Mouse (Mus musculus) liver, adult (tissue): ENCODE results near the gene Poln.
A peak's percentile ranks its signal among the peaks of the same experiment; 100 is the strongest.

Experiments used
- GATA4 ChIP-seq: IDR thresholded peaks from 2 replicates; pipeline ENCODE4 v1.6.1; 2014; ENCODE audit warnings: mild to moderate bottlenecking, low read length; ENCODE audit not compliant: insufficient replicate concordance

Poln gene

DNA sequence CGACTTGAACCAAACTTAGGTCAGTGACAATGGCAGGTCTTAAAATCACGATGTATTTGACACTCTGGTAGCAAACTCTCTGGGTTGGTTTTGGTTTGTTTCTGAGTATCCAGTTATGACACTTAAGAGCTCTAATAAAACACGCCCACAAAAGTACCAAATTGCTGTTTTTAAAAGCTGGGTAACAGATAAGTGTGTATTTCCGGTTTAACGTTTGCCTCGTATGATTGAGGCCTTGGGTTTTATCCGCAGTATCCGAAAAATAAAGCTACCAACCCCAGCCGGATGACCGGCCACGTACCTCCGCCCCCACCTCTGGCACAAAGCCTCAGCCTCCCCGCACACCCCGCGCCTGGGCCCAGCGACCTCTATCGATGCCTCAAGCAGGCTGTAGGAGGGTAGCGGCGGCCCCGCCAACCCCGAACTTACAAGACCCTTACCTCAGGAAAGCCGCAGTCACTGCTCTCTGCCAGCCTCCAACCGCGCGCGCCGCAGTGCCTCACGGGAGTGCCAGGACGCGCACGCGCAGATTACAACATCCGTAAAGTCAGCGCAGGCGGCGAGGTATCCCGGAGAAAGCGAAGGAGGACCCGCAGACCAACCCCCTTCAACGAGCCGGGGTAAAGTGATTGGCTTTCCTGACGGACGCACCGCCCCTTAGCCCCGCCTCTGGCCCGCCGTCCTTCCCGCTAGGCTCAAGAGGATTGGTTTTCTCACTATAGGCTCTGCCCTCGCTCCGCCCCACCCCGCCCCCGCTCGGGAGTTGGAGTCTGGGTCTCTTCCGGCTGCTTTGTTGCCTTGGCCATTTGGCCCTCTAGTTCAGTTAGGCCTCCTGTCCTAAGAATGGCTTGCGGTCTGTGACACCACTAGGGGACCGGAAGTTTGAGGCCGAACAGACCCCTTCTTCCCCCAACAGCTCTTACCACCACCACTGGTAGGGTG, at the start of gene Poln, which contains the start of gene Haus3:
Gene Poln (minus strand): TSS at position 499 of the 942 bp plus-strand sequence.
Gene Haus3 (minus strand): TSS at position 578 of the 942 bp plus-strand sequence.
- TF ChIP-seq GATA4 = peak; percentile 4; the same call in 1 of the 2 replicates

- no peak for TF ChIP-seq GATA4
Observed at GRCm38 (mm10) chr5:34218672-34219071, 49.4 kb upstream of the Poln start.

- TF ChIP-seq GATA4 = no peak
Observed at GRCm38 (mm10) chr5:34217756-34218155, 48.5 kb upstream of the Poln start.

DNA sequence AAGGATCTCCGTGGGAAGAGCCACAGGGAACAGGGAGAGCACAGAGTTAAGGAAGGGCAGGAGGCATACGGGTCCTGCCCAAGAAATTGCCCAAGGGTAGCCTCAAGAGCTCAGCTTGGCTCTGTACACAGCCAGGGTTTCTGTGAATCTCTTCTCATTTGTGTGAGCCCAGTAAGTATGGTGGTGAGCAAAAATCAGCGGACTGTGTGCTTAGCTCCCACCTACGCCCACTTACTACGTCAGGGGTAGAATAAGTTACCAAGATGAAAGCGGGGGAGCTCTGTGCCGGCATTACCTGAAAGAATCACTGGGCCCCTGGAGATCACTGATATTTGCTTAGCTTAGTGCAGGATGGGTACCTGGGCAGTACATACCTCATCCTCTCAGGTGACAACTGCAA, 46.8 kb upstream of the Poln start:
- no peak for TF ChIP-seq GATA4

- TF ChIP-seq GATA4 = no peak
Observed at GRCm38 (mm10) chr5:34213659-34214058, 44.4 kb upstream of the Poln start.

DNA sequence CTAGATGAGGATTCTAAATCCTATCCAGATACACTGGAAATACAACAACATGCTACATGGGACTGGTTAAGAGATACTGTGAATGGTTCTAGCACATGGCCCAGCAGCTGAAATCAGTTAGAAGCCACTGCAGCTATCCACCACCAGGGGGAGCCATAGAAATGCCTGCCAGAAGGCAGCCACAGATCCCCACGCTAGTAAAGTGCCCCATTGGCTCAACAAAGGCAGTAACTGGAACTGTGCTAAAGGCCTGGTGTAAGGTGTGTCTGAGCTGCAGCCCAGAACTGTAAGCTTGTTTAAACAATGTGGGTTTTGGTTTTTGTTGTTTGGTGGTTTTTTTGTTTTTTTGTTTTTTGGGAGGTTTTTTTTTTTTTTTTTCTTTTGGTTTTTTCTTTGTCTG, 41.0 kb upstream of the Poln start:
- no peak for TF ChIP-seq GATA4

GRCm38 (mm10) chr5:34207503-34207902, 38.3 kb upstream of the Poln start:
- no peak for TF ChIP-seq GATA4

- no peak for TF ChIP-seq GATA4
Observed at GRCm38 (mm10) chr5:34205788-34206187, 36.5 kb upstream of the Poln start.

DNA sequence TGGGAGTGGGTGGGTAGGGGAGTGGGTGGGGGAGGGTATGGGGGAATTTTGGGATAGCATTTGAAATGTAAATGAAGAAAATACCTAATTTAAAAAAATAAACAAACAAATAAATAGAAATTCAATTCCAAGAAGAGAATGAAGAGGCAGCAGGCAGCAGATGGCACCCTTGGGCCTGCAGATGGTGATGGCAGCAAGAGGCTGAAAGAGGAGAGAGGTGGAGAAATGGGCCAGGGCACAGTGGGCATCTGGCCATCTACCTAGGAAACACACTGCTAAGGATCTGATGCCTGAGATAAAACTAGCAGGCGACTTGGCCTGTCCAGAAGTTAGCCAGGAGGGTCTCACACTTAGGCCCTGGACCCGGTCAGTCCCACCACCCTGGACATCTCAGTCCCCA, 35.7 kb upstream of the Poln start:
- no peak for TF ChIP-seq GATA4

DNA sequence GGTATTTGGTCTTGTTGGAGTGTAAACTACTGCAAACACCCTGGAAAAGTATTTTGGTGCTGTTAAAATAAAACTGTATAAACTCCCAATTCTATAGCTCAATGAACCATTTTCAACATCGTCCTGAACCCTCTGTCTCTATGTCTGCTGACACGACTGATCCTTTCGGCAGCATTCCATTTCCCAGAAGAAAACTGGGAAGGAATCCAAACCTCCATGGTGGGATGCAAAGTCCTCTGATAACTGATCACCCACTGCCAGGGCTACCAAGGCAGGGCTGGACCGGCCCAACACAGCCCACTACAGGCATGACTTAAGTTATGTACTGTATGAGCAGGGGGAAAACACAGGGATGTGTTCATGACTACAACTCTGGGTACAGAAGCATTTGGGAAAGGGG, 32.8 kb upstream of the Poln start:
- no peak for TF ChIP-seq GATA4

GRCm38 (mm10) chr5:34201396-34201795, 32.1 kb upstream of the Poln start:
- no peak for TF ChIP-seq GATA4

GRCm38 (mm10) chr5:34198615-34199014, 29.4 kb upstream of the Poln start:
- TF ChIP-seq GATA4 = no peak

DNA sequence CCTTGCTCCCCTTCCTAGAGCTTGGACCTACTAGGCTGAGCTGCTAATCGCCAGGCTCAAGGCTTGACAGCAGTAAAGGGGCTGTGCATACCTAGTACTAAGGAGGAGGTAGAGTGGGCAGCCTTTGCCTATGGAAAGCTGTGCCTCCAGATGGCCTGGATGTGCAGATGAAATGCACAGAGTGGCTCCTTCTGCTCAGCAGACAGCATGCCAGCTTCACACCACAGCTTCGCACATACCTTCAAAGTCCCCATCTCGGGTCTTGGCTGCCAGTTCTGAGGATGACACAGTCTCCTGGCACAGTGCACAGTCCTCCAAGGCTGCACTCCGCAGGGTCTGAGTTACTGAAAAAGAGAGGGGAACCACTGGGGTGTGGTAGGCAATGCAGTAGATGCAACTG, 28.0 kb upstream of the Poln start:
- no peak for TF ChIP-seq GATA4

GRCm38 (mm10) chr5:34196423-34196822, 27.2 kb upstream of the Poln start:
- TF ChIP-seq GATA4 = no peak

DNA sequence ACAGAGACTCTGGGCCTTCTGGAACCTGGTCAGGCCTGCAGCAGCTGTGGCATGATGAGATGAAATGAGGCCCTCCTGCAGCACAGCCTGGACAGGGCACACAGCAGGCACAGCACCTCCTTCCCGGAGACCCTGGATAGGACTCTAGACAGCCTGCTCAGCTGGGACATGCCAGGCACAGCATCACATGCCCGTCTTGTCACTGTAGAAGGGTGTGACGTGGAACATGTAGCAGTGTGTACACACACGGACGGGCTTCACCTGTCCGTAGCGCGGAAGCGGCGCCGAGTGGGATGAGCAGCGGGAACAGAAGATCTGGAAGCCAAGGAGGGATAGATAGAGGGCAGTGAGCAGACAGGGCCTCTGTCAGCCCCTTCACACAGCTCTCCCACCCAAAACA, 26.5 kb upstream of the Poln start:
- no peak for TF ChIP-seq GATA4

GRCm38 (mm10) chr5:34194975-34195662, 25.9 kb upstream of the Poln start:
- TF ChIP-seq GATA4 = no peak
